Mouse (Mus musculus) embryonic facial prominence, embryonic 12.5 days (tissue): ENCODE measurements at regions not wholly inside any gene's neighbourhood (a gene's known extent, or its start where the extent isn't known, plus 50 kb on each side); places are given as distances from the start of the nearest gene placed in this dataset.

ENCODE experiments used
- ATAC-seq: fragments of 200-750 bp; cut with Nextera tagmentation; 2 replicates; pipeline ENCODE4 v1.8.0; 2017; ENCODE audit not compliant: insufficient number of reproducible peaks, insufficient read depth, low FRiP score, low TSS enrichment
- H3K27ac ChIP-seq: fragments of 300-500 bp; sonication (generic); 2 replicates; pipeline ENCODE4 v1.5.1; 2016; ENCODE audit warnings: mild to moderate bottlenecking
- H3K27me3 ChIP-seq: fragments of 300-500 bp; sonication (generic); 2 replicates; pipeline ENCODE4 v1.6.1; 2016; ENCODE audit warnings: mild to moderate bottlenecking, moderate library complexity
- H3K36me3 ChIP-seq: fragments of 300-500 bp; sonication (generic); 2 replicates; pipeline ENCODE4 v1.6.1; 2016; ENCODE audit warnings: mild to moderate bottlenecking
- H3K4me1 ChIP-seq: fragments of 300-500 bp; sonication (generic); 2 replicates; pipeline ENCODE4 v1.6.1; 2016
- H3K4me2 ChIP-seq: fragments of 300-500 bp; sonication (generic); replicated peaks from 2 replicates; pipeline ENCODE4 v1.6.1; 2016; ENCODE audit warnings: mild to moderate bottlenecking, moderate library complexity
- H3K4me3 ChIP-seq: fragments of 300-500 bp; sonication (generic); 2 replicates; pipeline ENCODE4 v1.5.1; 2016; ENCODE audit warnings: mild to moderate bottlenecking
- H3K9ac ChIP-seq: fragments of 300-500 bp; sonication (generic); 2 replicates; pipeline ENCODE4 v1.6.1; 2016; ENCODE audit warnings: mild to moderate bottlenecking, moderate library complexity
- H3K9me3 ChIP-seq: fragments of 300-500 bp; sonication (generic); 2 replicates; pipeline ENCODE4 v1.6.1; 2016; ENCODE audit warnings: mild to moderate bottlenecking, moderate library complexity
- WGBS: fragments of 180-500 bp; shearing (Covaris S2); methylation state at CpG from one replicate; pipeline ENCODE4 v1.1.7; 2016; 5-methylcytosine and 5-hydroxymethylcytosine counted together

- Histone ChIP-seq H3K9ac (no peak overlapping the region), H3K4me1 (no peaks in the 10 kb centered on the region), H3K27ac (no peak overlapping the region), H3K4me2 (no peak overlapping the region), H3K4me3 (no peak overlapping the region), H3K9me3 (no peaks in the 10 kb centered on the region), H3K27me3 (no peaks in the 10 kb centered on the region), H3K36me3 (no peaks in the 10 kb centered on the region)
- no peak for ATAC-seq
- 54% methylated on average over 1 of the region's 1 CpGs for WGBS
Measured at GRCm38 (mm10) chr16:51457166-51457565, 573.9 kb upstream of the Cblb start.

- WGBS, result 84% methylated on average over 3 of the region's 3 CpGs
- no peak for ATAC-seq
- Histone ChIP-seq H3K4me1 (no peaks in the 10 kb centered on the region), H3K4me3 (no peak overlapping the region), H3K36me3 (no peaks in the 10 kb centered on the region), H3K4me2 (no peak overlapping the region), H3K9ac (no peak overlapping the region), H3K9me3 (no peaks in the 10 kb centered on the region), H3K27ac (no peak overlapping the region), H3K27me3 (no peaks in the 10 kb centered on the region)
Measured at GRCm38 (mm10) chr16:51475690-51476089, 555.3 kb upstream of the Cblb start.

- no peak for ATAC-seq
- Histone ChIP-seq H3K36me3 (no peaks in the 10 kb centered on the region), H3K4me3 (no peak overlapping the region), H3K4me2 (no peak overlapping the region), H3K4me1 (no peaks in the 10 kb centered on the region), H3K9me3 (no peaks in the 10 kb centered on the region), H3K27ac (no peak overlapping the region), H3K27me3 (no peaks in the 10 kb centered on the region), H3K9ac (no peak overlapping the region)
- 84% methylated on average over 2 of the region's 2 CpGs for WGBS
Measured at GRCm38 (mm10) chr16:51496096-51496495, 534.9 kb upstream of the Cblb start.

GRCm38 (mm10) chr16:51497777-51498176 lies 533.2 kb upstream of the Cblb start:
- ATAC-seq, result no peak
- Histone ChIP-seq H3K4me3 (no peak overlapping the region), H3K27me3 (no peaks in the 10 kb centered on the region), H3K9me3 (no peaks in the 10 kb centered on the region), H3K4me1 (no peaks in the 10 kb centered on the region), H3K9ac (no peak overlapping the region), H3K4me2 (no peak overlapping the region), H3K27ac (no peak overlapping the region), H3K36me3 (no peaks in the 10 kb centered on the region)
- 88% methylated on average over 7 of the region's 7 CpGs for WGBS

- no peaks in the 10 kb centered on the region for H3K27me3 ChIP-seq
- H3K9ac ChIP-seq, result no peak overlapping the region
- no peak for ATAC-seq
Measured at GRCm38 (mm10) chr16:51517079-51517478, 513.9 kb upstream of the Cblb start.

GRCm38 (mm10) chr16:51520762-51521161 lies 510.3 kb upstream of the Cblb start:
- Histone ChIP-seq H3K4me3 (no peak overlapping the region), H3K4me2 (no peak overlapping the region), H3K9me3 (no peaks in the 10 kb centered on the region), H3K4me1 (peaks cover 11% of the 10 kb centered on the region; the same call in 1 of the 2 replicates), H3K27ac (no peak overlapping the region), H3K36me3 (no peaks in the 10 kb centered on the region), H3K9ac (no peak overlapping the region), H3K27me3 (no peaks in the 10 kb centered on the region)
- WGBS, result 43% methylated on average over 4 of the region's 4 CpGs
- no peak for ATAC-seq

More at GRCm38 (mm10) chr16:51517079-51517478, 513.9 kb upstream of the Cblb start:
- Histone ChIP-seq H3K27ac (no peak overlapping the region), H3K4me2 (no peak overlapping the region), H3K4me3 (no peak overlapping the region), H3K9me3 (no peaks in the 10 kb centered on the region), H3K36me3 (no peaks in the 10 kb centered on the region), H3K4me1 (peaks cover 11% of the 10 kb centered on the region; the same call in 1 of the 2 replicates)
- WGBS, result 60% methylated on average over 3 of the region's 3 CpGs

- WGBS, result 50% methylated on average over 13 of the region's 13 CpGs
- Histone ChIP-seq H3K9me3 (no peaks in the 10 kb centered on the region), H3K4me2 (peak overlapping the region; percentile 20), H3K4me1 (peaks cover 11% of the 10 kb centered on the region; the same call in 1 of the 2 replicates), H3K27ac (no peak overlapping the region), H3K36me3 (no peaks in the 10 kb centered on the region), H3K4me3 (no peak overlapping the region), H3K27me3 (no peaks in the 10 kb centered on the region), H3K9ac (no peak overlapping the region)
- ATAC-seq, result peak; percentile 56; the same call in 1 of the 2 replicates
Measured at GRCm38 (mm10) chr16:51521317-51522092, 509.5 kb upstream of the Cblb start.

GRCm38 (mm10) chr16:51524023-51524422 lies 507.0 kb upstream of the Cblb start:
- Histone ChIP-seq H3K4me2 (no peak overlapping the region), H3K4me3 (no peak overlapping the region), H3K4me1 (peaks cover 11% of the 10 kb centered on the region; the same call in 1 of the 2 replicates), H3K9ac (no peak overlapping the region), H3K27ac (no peak overlapping the region), H3K9me3 (no peaks in the 10 kb centered on the region), H3K36me3 (no peaks in the 10 kb centered on the region), H3K27me3 (no peaks in the 10 kb centered on the region)
- no peak for ATAC-seq
- 85% methylated on average over 1 of the region's 1 CpGs for WGBS

GRCm38 (mm10) chr16:51532496-51532895 lies 498.5 kb upstream of the Cblb start:
- H3K4me2 ChIP-seq, result no peak overlapping the region
- no peaks in the 10 kb centered on the region for H3K36me3 ChIP-seq
- H3K27ac ChIP-seq, result no peak overlapping the region
- no peak for ATAC-seq
- no peaks in the 10 kb centered on the region for H3K9me3 ChIP-seq
- no peaks in the 10 kb centered on the region for H3K4me1 ChIP-seq
- H3K27me3 ChIP-seq, result no peaks in the 10 kb centered on the region
- no peak overlapping the region for H3K4me3 ChIP-seq
- no peak overlapping the region for H3K9ac ChIP-seq
- WGBS, result 82% methylated on average over 1 of the region's 1 CpGs

GRCm38 (mm10) chr16:51543769-51544168 lies 487.3 kb upstream of the Cblb start:
- no peaks in the 10 kb centered on the region for H3K36me3 ChIP-seq
- H3K4me1 ChIP-seq, result no peaks in the 10 kb centered on the region
- H3K4me2 ChIP-seq, result no peak overlapping the region
- no peak overlapping the region for H3K27ac ChIP-seq
- H3K27me3 ChIP-seq, result no peaks in the 10 kb centered on the region
- H3K9me3 ChIP-seq, result no peaks in the 10 kb centered on the region
- H3K4me3 ChIP-seq, result no peak overlapping the region
- no peak for ATAC-seq
- 72% methylated on average over 4 of the region's 4 CpGs for WGBS
- no peak overlapping the region for H3K9ac ChIP-seq

GRCm38 (mm10) chr16:51547032-51547431 lies 484.0 kb upstream of the Cblb start:
- no peak for ATAC-seq
- no peaks in the 10 kb centered on the region for H3K27me3 ChIP-seq
- no peak overlapping the region for H3K4me3 ChIP-seq
- H3K27ac ChIP-seq, result no peak overlapping the region
- no peaks in the 10 kb centered on the region for H3K9me3 ChIP-seq
- no peaks in the 10 kb centered on the region for H3K36me3 ChIP-seq
- no peaks in the 10 kb centered on the region for H3K4me1 ChIP-seq
- no peak overlapping the region for H3K9ac ChIP-seq
- H3K4me2 ChIP-seq, result no peak overlapping the region
- WGBS, result 81% methylated on average over 1 of the region's 1 CpGs

- no peak overlapping the region for H3K27ac ChIP-seq
- H3K9ac ChIP-seq, result no peak overlapping the region
- H3K4me2 ChIP-seq, result no peak overlapping the region
- H3K27me3 ChIP-seq, result no peaks in the 10 kb centered on the region
- no peaks in the 10 kb centered on the region for H3K4me1 ChIP-seq
- no peak for ATAC-seq
- 81% methylated on average over 5 of the region's 5 CpGs for WGBS
- H3K36me3 ChIP-seq, result no peaks in the 10 kb centered on the region
- H3K4me3 ChIP-seq, result no peak overlapping the region
- no peaks in the 10 kb centered on the region for H3K9me3 ChIP-seq
Measured at GRCm38 (mm10) chr16:51562866-51563658, 468.0 kb upstream of the Cblb start.
